Mouse (Mus musculus) thymus, adult 2 months (tissue): Measurements from ENCODE around the gene P4htm.

Experiments
- CTCF ChIP-seq: fragments of 200-500 bp; IDR thresholded peaks from 2 replicates; pipeline ENCODE4 v1.5.1; 2012; ENCODE audit warnings: mild to moderate bottlenecking, control low read depth, low read length, moderate library complexity, borderline replicate concordance; ENCODE audit not compliant: control insufficient read depth, poor library complexity, insufficient read depth; ENCODE audit errors: extremely low read depth
- POLR2A ChIP-seq: fragments of 200-500 bp; IDR thresholded peaks from 2 replicates; pipeline ENCODE4 v1.6.1; 2012; ENCODE audit warnings: mild to moderate bottlenecking, low read length, control low read depth, moderate library complexity; ENCODE audit not compliant: control insufficient read depth, poor library complexity, insufficient read depth; ENCODE audit errors: extremely low read depth

DNA sequence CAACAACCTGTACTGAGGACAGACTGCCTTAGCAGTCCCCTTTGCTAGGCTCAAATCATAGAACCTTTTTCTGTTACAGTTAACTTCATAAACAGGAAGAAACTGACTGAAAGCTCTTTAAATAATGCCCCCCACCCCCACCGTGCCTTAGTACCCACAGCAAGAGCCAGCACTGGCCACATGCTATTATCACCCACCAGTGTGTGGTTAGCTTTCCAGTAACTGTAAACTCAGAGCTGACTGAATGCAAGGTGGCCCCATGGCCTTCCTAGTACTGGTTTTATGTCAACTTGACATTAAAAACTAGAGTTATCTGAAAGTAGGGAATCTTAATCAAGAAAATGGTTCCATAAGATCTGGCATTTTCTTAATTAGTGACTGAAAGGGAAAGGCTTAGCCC is 33.2 kb upstream of the P4htm start:
- TF ChIP-seq POLR2A, result no peak
- TF ChIP-seq CTCF, result no peak
